Mouse (Mus musculus) myocyte (in vitro differentiated cells): ENCODE measurements around the gene Slc34a1.

Experiments
- E2F4 ChIP-seq: IDR thresholded peaks from one replicate; pipeline ENCODE4 v1.6.1; 2011; ENCODE audit warnings: mild to moderate bottlenecking, control low read depth, moderate library complexity; ENCODE audit not compliant: insufficient read depth
- MAX ChIP-seq: IDR thresholded peaks from one replicate; pipeline ENCODE4 v1.6.1; 2011; ENCODE audit warnings: low read depth, mild to moderate bottlenecking, control low read depth
- POLR2A ChIP-seq: IDR thresholded peaks from one replicate; pipeline ENCODE4 v1.6.1; 2011; ENCODE audit warnings: low read depth, mild to moderate bottlenecking, control low read depth, moderate library complexity; ENCODE audit not compliant: insufficient read length
- TCF12 ChIP-seq: IDR thresholded peaks from one replicate; pipeline ENCODE4 v1.6.1; 2011; ENCODE audit warnings: mild to moderate bottlenecking, control low read depth; ENCODE audit not compliant: poor library complexity, insufficient read depth, severe bottlenecking

DNA sequence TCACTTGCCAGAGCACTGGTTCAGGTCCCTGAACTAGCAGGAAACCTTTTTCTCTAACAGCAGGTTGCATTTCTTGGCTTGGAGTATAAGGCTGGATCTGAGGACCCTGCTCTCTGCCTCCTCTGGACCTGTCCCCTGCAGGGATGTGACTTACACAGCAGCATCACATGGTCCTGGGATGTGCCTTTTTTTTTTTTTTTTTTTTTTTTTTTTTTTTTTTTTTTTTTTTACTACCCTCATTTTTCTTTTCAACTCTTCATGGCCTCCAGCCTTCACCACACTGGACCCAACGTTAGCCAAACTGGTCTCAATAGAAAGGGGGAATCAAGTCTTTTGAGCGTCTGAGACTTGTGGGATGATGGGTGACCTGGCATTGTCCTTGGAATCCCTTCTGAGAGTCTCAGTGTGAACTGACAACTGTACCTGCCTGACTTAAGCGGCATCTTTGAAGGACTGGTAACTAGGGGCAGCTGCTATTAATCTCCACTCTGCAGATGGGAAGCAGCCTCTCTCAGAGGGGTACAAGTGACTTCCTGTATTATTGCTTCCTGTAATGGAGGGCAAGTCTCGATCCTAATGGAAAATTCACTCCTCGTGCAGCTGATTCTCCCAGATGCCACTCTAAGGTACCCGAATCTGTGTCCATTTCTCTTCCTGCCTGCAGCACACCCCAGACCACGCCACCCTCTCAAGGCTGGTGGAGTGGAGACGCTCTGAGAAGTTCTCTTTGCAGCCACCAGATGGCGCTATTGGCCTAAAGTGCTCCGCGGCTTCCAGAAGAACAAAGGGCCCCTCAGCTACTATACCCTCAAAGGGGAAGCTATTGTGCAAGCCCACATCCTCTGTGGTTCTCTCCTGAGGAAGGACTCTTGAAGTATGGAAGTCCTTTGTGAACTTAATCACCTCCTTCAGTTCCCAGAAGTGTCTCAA, 7.1 kb downstream of the Slc34a1 start:
- TF ChIP-seq TCF12: no peak
- TF ChIP-seq POLR2A: no peak
- no peak for TF ChIP-seq MAX
- TF ChIP-seq E2F4: no peak
